Mouse (Mus musculus): Measurements from ENCODE around the gene Osbpl6. TPM values are rescaled to one million over a fixed set of nuclear protein-coding genes. Genes with fewer than 3 reads are reported as not detected.

Gene Osbpl6
- polyA plus RNA-seq (2014; fragmentation: Nextera tagmentation; extraction: Ambion mirVana): 3.5 and 5.9 TPM in 2 replicates

DNA sequence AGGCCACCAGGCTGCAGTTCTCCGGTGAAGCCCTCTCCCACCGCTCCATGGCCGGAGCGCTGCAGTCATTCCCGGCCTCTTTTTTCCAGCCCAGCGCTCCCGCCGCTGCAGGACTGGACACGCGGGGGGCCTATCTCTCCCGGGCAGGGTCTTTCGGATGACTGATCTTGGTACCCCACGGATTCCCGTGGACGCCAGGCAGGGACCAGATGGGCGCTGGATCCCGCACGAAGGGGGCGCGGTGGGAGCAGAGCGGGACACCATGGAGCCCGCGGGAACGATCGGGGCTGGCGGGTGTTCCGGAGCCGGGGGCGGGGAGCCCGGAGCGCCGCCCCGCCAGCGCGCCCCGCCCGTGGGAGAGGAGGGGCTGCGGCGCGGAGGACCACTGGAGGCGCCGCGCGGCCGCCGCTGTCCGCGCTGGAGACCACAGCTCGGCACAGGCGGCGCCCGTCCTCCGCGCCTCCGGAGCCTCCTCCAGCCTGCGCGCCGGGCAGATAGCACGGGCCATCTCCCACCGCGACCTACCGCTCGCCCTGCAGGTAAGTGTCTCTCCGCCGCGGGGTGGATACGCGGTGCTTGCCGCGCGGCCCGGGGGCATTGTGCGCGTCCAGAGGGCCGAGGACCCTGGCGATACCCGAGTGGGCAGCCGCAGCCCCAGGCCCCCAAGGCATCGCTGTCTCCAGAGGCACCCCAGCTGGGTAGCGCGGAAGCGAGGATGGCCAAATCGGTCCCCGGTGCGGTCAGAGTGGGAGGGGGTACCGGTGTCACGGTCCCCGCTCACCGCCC is at the start of gene Osbpl6:
Gene Osbpl6 (plus strand): TSS at position 358 of the 786 bp plus-strand sequence.
- H3K4me1 ChIP-seq (ENCODE audit: control insufficient read depth in 2 of 2, insufficient read depth in 2 of 2, low read length in 2 of 2): peaks cover 2 to 6% of the 10 kb centered on the region in 2 experiments; a peak in 3 of 4 replicates
- peak within 1 kb of the TSS; percentile 71 to 82 for H3K4me3 ChIP-seq (ENCODE audit: control insufficient read depth in 1 of 2, insufficient read depth in 1 of 2, low read depth in 1 of 2, low read length in 2 of 2)
- H3K36me3 ChIP-seq (ENCODE audit: control insufficient read depth, insufficient read depth, low read length): no peaks in the 10 kb centered on the region
- peak within 1 kb of the TSS; percentile 79 for H3K9ac ChIP-seq (ENCODE audit: low read length)
- ATAC-seq (ENCODE audit: insufficient number of reproducible peaks, insufficient read depth, low FRiP score, low read depth): peak; percentile 85
- under 1% methylated on average over 87 of the region's 89 CpGs for WGBS
- H3K4me2 ChIP-seq (ENCODE audit: low read length): peak within 1 kb of the TSS; percentile 78
- peaks cover 13% of the 10 kb centered on the region for H3K27me3 ChIP-seq (ENCODE audit: control insufficient read depth, insufficient read depth, low read length)
- no peaks in the 10 kb centered on the region for H3K9me3 ChIP-seq (ENCODE audit: control insufficient read depth, low read length)
- H3K27ac ChIP-seq (replicated peaks in 1 of 2; ENCODE audit: control insufficient read depth in 1 of 2, insufficient read depth in 1 of 2, low read depth in 2 of 2, low read length in 2 of 2): 0 out of 4 replicates have a peak within 1 kb of the TSS, but pooled peaks of 1 of the 2 experiments have one; percentile 4

DNA sequence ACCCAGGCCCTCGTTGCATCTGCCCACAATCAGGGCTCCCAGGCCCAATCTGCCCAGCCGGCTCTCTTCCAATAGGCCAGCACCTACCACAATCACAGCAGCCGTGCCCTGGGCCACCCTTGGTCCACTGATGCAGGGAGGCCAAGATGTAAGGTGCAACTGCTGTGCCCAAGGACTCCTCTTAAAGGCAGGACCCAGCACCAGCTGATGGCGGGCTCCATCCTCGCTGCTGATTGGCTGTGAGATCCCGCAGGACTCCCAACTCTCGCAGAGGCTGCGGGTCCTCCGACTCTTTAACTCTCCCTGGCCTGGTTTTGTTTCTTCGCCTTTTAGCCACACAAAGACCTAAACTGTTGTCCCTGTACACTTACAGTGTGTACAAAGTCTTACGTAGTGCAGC is 46.1 kb upstream of the Osbpl6 start, which contains the start of gene Cyct:
Gene Cyct (minus strand): TSS at position 225 of the 400 bp plus-strand sequence.
- Histone ChIP-seq H3K4me1 (ENCODE audit: control insufficient read depth in 2 of 2, insufficient read depth in 2 of 2, low read length in 2 of 2) (no peaks in the 10 kb centered on the region), H3K36me3 (ENCODE audit: control insufficient read depth, insufficient read depth, low read length) (no peaks in the 10 kb centered on the region), H3K4me2 (ENCODE audit: low read length) (no peak within 1 kb of the TSS), H3K9me3 (ENCODE audit: control insufficient read depth, low read length) (no peaks in the 10 kb centered on the region), H3K27me3 (ENCODE audit: control insufficient read depth, insufficient read depth, low read length) (no peaks in the 10 kb centered on the region), H3K27ac (replicated peaks in 1 of 2; ENCODE audit: control insufficient read depth in 1 of 2, insufficient read depth in 1 of 2, low read depth in 2 of 2, low read length in 2 of 2) (no peak within 1 kb of the TSS), H3K4me3 (ENCODE audit: control insufficient read depth in 1 of 2, insufficient read depth in 1 of 2, low read depth in 1 of 2, low read length in 2 of 2) (no peak within 1 kb of the TSS), H3K9ac (ENCODE audit: low read length) (no peak within 1 kb of the TSS)
- 74% methylated on average over 11 of the region's 11 CpGs for WGBS
- no peak for ATAC-seq (ENCODE audit: insufficient number of reproducible peaks, insufficient read depth, low FRiP score, low read depth)

- no peak overlapping the region for H3K9ac ChIP-seq (ENCODE audit: low read length)
- no peak overlapping the region for H3K4me2 ChIP-seq (ENCODE audit: low read length)
- H3K4me1 ChIP-seq (ENCODE audit: control insufficient read depth in 2 of 2, insufficient read depth in 2 of 2, low read length in 2 of 2): no peaks in the 10 kb centered on the region
- H3K9me3 ChIP-seq (ENCODE audit: control insufficient read depth, low read length): no peaks in the 10 kb centered on the region
- H3K36me3 ChIP-seq (ENCODE audit: control insufficient read depth, insufficient read depth, low read length): no peaks in the 10 kb centered on the region
- H3K27me3 ChIP-seq (ENCODE audit: control insufficient read depth, insufficient read depth, low read length): no peaks in the 10 kb centered on the region
- H3K4me3 ChIP-seq (ENCODE audit: control insufficient read depth in 1 of 2, insufficient read depth in 1 of 2, low read depth in 1 of 2, low read length in 2 of 2): no peak overlapping the region
- ATAC-seq (ENCODE audit: insufficient number of reproducible peaks, insufficient read depth, low FRiP score, low read depth): no peak
- no peak overlapping the region for H3K27ac ChIP-seq (replicated peaks in 1 of 2; ENCODE audit: control insufficient read depth in 1 of 2, insufficient read depth in 1 of 2, low read depth in 2 of 2, low read length in 2 of 2)
- WGBS: 41% methylated on average over 2 of the region's 2 CpGs
Observed at GRCm38 (mm10) chr2:76362111-76362510, 44.2 kb upstream of the Osbpl6 start.

DNA sequence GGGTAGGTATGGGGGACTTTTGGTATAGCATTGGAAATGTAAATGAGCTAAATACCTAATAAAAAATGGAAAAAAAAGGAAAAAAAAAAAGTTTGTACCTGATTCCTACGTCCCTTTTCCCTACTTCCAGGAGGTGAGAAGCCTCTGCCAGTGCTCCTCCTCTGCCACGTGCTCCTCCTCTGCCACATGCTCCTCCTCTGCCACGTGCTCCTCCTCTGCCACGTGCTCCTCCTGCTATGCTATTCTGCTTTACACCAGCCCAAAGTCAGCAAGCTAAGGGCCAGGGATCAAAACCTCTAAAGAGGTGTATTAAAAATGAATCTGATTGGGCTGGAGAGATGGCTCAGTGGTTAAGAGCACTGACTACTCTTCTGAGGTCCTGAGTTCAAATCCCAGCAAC is 40.5 kb upstream of the Osbpl6 start:
- Histone ChIP-seq H3K27ac (replicated peaks in 1 of 2; ENCODE audit: control insufficient read depth in 1 of 2, insufficient read depth in 1 of 2, low read depth in 2 of 2, low read length in 2 of 2) (no peak overlapping the region), H3K27me3 (ENCODE audit: control insufficient read depth, insufficient read depth, low read length) (no peaks in the 10 kb centered on the region), H3K4me3 (ENCODE audit: control insufficient read depth in 1 of 2, insufficient read depth in 1 of 2, low read depth in 1 of 2, low read length in 2 of 2) (no peak overlapping the region), H3K9ac (ENCODE audit: low read length) (no peak overlapping the region), H3K4me2 (ENCODE audit: low read length) (no peak overlapping the region), H3K9me3 (ENCODE audit: control insufficient read depth, low read length) (no peaks in the 10 kb centered on the region), H3K4me1 (ENCODE audit: control insufficient read depth in 2 of 2, insufficient read depth in 2 of 2, low read length in 2 of 2) (no peaks in the 10 kb centered on the region), H3K36me3 (ENCODE audit: control insufficient read depth, insufficient read depth, low read length) (no peaks in the 10 kb centered on the region)
- WGBS: 67% methylated on average over 4 of the region's 4 CpGs
- ATAC-seq (ENCODE audit: insufficient number of reproducible peaks, insufficient read depth, low FRiP score, low read depth): no peak

DNA sequence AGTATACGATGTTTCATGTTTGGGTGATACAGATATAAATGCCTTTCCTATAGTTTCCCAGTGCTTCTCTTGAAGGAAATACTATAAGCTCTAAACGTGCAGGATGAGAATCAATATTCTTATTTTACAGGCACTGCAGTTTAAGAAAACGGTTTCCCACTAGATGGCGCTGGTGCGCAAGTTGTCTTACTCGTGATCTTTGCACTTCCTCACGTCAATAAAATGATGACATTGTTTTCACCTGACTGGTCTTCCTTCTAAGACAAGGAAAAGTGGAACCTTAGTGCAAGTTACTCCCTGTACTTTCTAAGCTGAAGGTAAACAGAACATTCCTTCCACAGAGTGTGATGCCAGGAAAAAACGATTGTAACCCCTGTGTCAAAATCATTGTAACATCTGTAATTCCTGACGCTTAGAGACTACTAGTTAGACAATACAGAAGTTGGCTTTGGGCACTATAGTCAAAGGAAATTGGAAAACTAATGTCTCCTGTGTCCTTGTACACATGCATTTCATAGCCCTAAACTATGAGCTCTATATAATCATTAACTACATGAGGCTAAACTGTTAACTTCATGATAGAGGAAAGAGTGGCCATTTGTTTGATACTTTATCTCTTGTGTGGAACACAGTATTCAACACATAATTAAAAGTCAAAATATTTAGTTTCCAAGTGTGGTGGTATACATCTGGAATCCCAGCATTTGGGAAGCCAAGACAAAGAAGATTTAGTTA is 39.0 kb upstream of the Osbpl6 start:
- no peaks in the 10 kb centered on the region for H3K27me3 ChIP-seq (ENCODE audit: control insufficient read depth, insufficient read depth, low read length)
- 17% methylated on average over 9 of the region's 9 CpGs for WGBS
- 0 out of 2 replicates have a peak, but pooled peaks cover 3% of the 10 kb centered on the region for H3K36me3 ChIP-seq (ENCODE audit: control insufficient read depth, insufficient read depth, low read length)
- no peak overlapping the region for H3K27ac ChIP-seq (replicated peaks in 1 of 2; ENCODE audit: control insufficient read depth in 1 of 2, insufficient read depth in 1 of 2, low read depth in 2 of 2, low read length in 2 of 2)
- no peak for ATAC-seq (ENCODE audit: insufficient number of reproducible peaks, insufficient read depth, low FRiP score, low read depth)
- no peak overlapping the region for H3K9ac ChIP-seq (ENCODE audit: low read length)
- no peaks in the 10 kb centered on the region for H3K9me3 ChIP-seq (ENCODE audit: control insufficient read depth, low read length)
- no peak overlapping the region for H3K4me3 ChIP-seq (ENCODE audit: control insufficient read depth in 1 of 2, insufficient read depth in 1 of 2, low read depth in 1 of 2, low read length in 2 of 2)
- peaks cover 5 to 13% of the 10 kb centered on the region in 2 experiments; a peak in 3 of 4 replicates for H3K4me1 ChIP-seq (ENCODE audit: control insufficient read depth in 2 of 2, insufficient read depth in 2 of 2, low read length in 2 of 2)
- no peak overlapping the region for H3K4me2 ChIP-seq (ENCODE audit: low read length)

- no peak overlapping the region for H3K4me2 ChIP-seq (ENCODE audit: low read length)
- ATAC-seq (ENCODE audit: insufficient number of reproducible peaks, insufficient read depth, low FRiP score, low read depth): no peak
- no peaks in the 10 kb centered on the region for H3K9me3 ChIP-seq (ENCODE audit: control insufficient read depth, low read length)
- 62% methylated on average over 13 of the region's 13 CpGs for WGBS
- no peaks in the 10 kb centered on the region for H3K27me3 ChIP-seq (ENCODE audit: control insufficient read depth, insufficient read depth, low read length)
- H3K27ac ChIP-seq (replicated peaks in 1 of 2; ENCODE audit: control insufficient read depth in 1 of 2, insufficient read depth in 1 of 2, low read depth in 2 of 2, low read length in 2 of 2): no peak overlapping the region
- peak overlapping the region in 1 of 2 experiments; percentile 83; a peak in 1 of 4 replicates for H3K4me3 ChIP-seq (ENCODE audit: control insufficient read depth in 1 of 2, insufficient read depth in 1 of 2, low read depth in 1 of 2, low read length in 2 of 2)
- H3K36me3 ChIP-seq (ENCODE audit: control insufficient read depth, insufficient read depth, low read length): peaks cover 19% of the 10 kb centered on the region
- H3K9ac ChIP-seq (ENCODE audit: low read length): no peak overlapping the region
- peaks cover 5 to 19% of the 10 kb centered on the region in 2 experiments; a peak in 3 of 4 replicates for H3K4me1 ChIP-seq (ENCODE audit: control insufficient read depth in 2 of 2, insufficient read depth in 2 of 2, low read length in 2 of 2)
Observed at GRCm38 (mm10) chr2:76368861-76369660, 37.2 kb upstream of the Osbpl6 start.

Data from heart, embryonic 14.5 days (tissue).